In the genomic region with DNA sequence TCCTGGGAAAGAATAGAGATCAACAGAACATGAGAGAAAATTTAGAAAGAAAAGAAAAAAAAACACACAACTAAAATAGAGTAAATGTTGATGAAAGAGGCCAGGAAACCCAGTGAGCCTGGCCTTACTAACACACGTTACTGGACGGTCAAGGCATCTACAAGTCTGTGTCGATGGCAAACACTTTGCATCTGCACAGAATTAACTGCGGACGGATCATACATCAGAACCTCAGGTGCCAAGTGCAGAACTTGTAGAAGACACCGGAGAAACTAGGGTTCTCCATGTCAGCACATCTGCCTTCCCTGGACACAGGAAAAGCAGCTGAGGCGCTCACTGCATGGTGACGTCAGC, we compare ENCODE assay signal across 8 mouse cellular contexts. TPM values are rescaled to one million over a fixed set of nuclear protein-coding genes. Genes with fewer than 3 reads are reported as not detected.
DNase-seq lines count a peak whose midpoint lies in the region; ATAC-seq and TF ChIP-seq lines count a peak whose summit lies in the region.
"Not testable (repeated sequence)": the region's sequence is repeated elsewhere in the genome, so short reads cannot be mapped to it uniquely, and the experiment has no call there.

No protein-coding gene starts in this region.

- not testable (repeated sequence) for TF ChIP-seq EP300 in MEL (IDR thresholded peaks at IDR 0.05; ENCODE audit: low read depth in 1 of 2, low read length in 2 of 2); lung, postnatal 0 days (IDR thresholded peaks at IDR 0.05)

- ATAC-seq in hindbrain, embryonic 16.5 days; neural tube, embryonic 14.5 days (ENCODE audit: low read depth): not testable (repeated sequence)
- peak; percentile 9; the same call in 1 of the 2 replicates for ATAC-seq in lung, postnatal 0 days

- not testable (repeated sequence) for H3K4me1 ChIP-seq in MEL (ENCODE audit: control insufficient read depth in 1 of 2, insufficient read depth in 2 of 2, low read length in 2 of 2); lung, postnatal 0 days (ENCODE audit: insufficient read depth, low read depth, low read length); neural tube, embryonic 14.5 days (ENCODE audit: control insufficient read depth, insufficient read depth, low read length); thymus, adult 2 months (replicated peaks; ENCODE audit: control insufficient read depth, insufficient read depth, low read length)
- H3K4me1 ChIP-seq in hindbrain, embryonic 16.5 days (ENCODE audit: control insufficient read depth, insufficient read depth, low read depth, low read length): peaks cover 14% of the 10 kb centered on the region

- H3K36me3 ChIP-seq in MEL (ENCODE audit: control insufficient read depth in 1 of 2, insufficient read depth in 2 of 2, low read length in 2 of 2): peaks cover 0 to 13% of the 10 kb centered on the region in 2 experiments; a peak in 2 of 4 replicates
- not testable (repeated sequence) for H3K36me3 ChIP-seq in hindbrain, embryonic 16.5 days (ENCODE audit: control insufficient read depth, insufficient read depth, low read length); lung, postnatal 0 days (ENCODE audit: insufficient read depth, low read length); neural tube, embryonic 14.5 days (ENCODE audit: control insufficient read depth, insufficient read depth, low read length); thymus, adult 2 months (ENCODE audit: control insufficient read depth, insufficient read depth, low read length)

- peak overlapping the region; percentile 65 for H3K9ac ChIP-seq in MEL (ENCODE audit: control insufficient read depth, low read depth, low read length, poor library complexity, severe bottlenecking)
- H3K9ac ChIP-seq in hindbrain, embryonic 16.5 days (ENCODE audit: low read depth, low read length): peak overlapping the region; percentile 60
- H3K9ac ChIP-seq in lung, postnatal 0 days (replicated peaks; ENCODE audit: low read depth): peak overlapping the region; percentile 30; the same call in 1 of the 2 replicates
- H3K9ac ChIP-seq in neural tube, embryonic 14.5 days (replicated peaks; ENCODE audit: low read depth, low read length): peak overlapping the region; percentile 44

- not testable (repeated sequence) for TF ChIP-seq CTCF in MEL (IDR thresholded peaks at IDR 0.05 in 2 of 3, conservative IDR thresholded peaks at IDR 0.05 in 1 of 3; ENCODE audit: control insufficient read depth in 1 of 3, insufficient read depth in 1 of 3, low read depth in 2 of 3, low read length in 3 of 3, poor library complexity in 1 of 3, severe bottlenecking in 1 of 3); left cerebral cortex, adult 2 months (IDR thresholded peaks at IDR 0.05); lung, postnatal 0 days (IDR thresholded peaks at IDR 0.05); thymus, adult 2 months (IDR thresholded peaks at IDR 0.05; ENCODE audit: borderline replicate concordance, control insufficient read depth, extremely low read depth, insufficient read depth, low read length, poor library complexity)

- peak overlapping the region; percentile 70 for H3K4me2 ChIP-seq in hindbrain, embryonic 16.5 days (ENCODE audit: low read length)
- H3K4me2 ChIP-seq in lung, postnatal 0 days (replicated peaks; ENCODE audit: low read depth, low read length): peak overlapping the region; percentile 48
- peak overlapping the region; percentile 59 for H3K4me2 ChIP-seq in neural tube, embryonic 14.5 days (ENCODE audit: low read depth, low read length)

- peak; percentile 47 for DNase-seq in MEL (ENCODE audit: low read depth, low spot score)
- peak; percentile 41 for DNase-seq in embryo, embryonic 10.5 days (ENCODE audit: low spot score)
- DNase-seq in gastrocnemius, adult 18-20 months (ENCODE audit: low spot score): peak; percentile 5
- not testable (repeated sequence) for DNase-seq in left cerebral cortex, adult 2 months (ENCODE audit: extremely low spot score in 1 of 2, low spot score in 2 of 2); lung, postnatal 0 days (ENCODE audit: low spot score)
- DNase-seq in thymus, adult 2 months: peak; percentile 15

- not testable (repeated sequence) for TF ChIP-seq POLR2A in MEL (IDR thresholded peaks at IDR 0.05; ENCODE audit: control insufficient read depth in 1 of 2, insufficient read depth in 1 of 2, low read depth in 1 of 2, low read length in 2 of 2, poor library complexity in 1 of 2); thymus, adult 2 months (IDR thresholded peaks at IDR 0.05; ENCODE audit: control insufficient read depth, extremely low read depth, insufficient read depth, low read length, poor library complexity)

- H3K27me3 ChIP-seq in MEL (ENCODE audit: control insufficient read depth in 1 of 2, insufficient read depth in 2 of 2, low read length in 2 of 2); hindbrain, embryonic 16.5 days (replicated peaks; ENCODE audit: control insufficient read depth, insufficient read depth, low read length); lung, postnatal 0 days (replicated peaks; ENCODE audit: insufficient read depth, low read length); neural tube, embryonic 14.5 days (ENCODE audit: control insufficient read depth, insufficient read depth, low read length); thymus, adult 2 months (ENCODE audit: control insufficient read depth, insufficient read depth, low read length): not testable (repeated sequence)

- H3K27ac ChIP-seq in MEL (ENCODE audit: control insufficient read depth, low read depth, low read length): peak overlapping the region; percentile 41
- H3K27ac ChIP-seq in hindbrain, embryonic 16.5 days (ENCODE audit: low read depth, low read length): peak overlapping the region; percentile 51; the same call in 1 of the 2 replicates
- H3K27ac ChIP-seq in left cerebral cortex, adult 2 months: peak overlapping the region; percentile 78
- H3K27ac ChIP-seq in lung, postnatal 0 days (ENCODE audit: low read length): peak overlapping the region; percentile 78
- H3K27ac ChIP-seq in neural tube, embryonic 14.5 days (ENCODE audit: low read depth, low read length): peak overlapping the region; percentile 34
- H3K27ac ChIP-seq in thymus, adult 2 months (ENCODE audit: control insufficient read depth, insufficient read depth, low read length): peak overlapping the region; percentile 23

- not testable (repeated sequence) for H3K9me3 ChIP-seq in MEL (replicated peaks; ENCODE audit: insufficient read depth, low read length); hindbrain, embryonic 16.5 days (ENCODE audit: control insufficient read depth, low read length); lung, postnatal 0 days (ENCODE audit: low read length); neural tube, embryonic 14.5 days (ENCODE audit: control insufficient read depth, low read length)

- H3K79me2 ChIP-seq in MEL (ENCODE audit: control insufficient read depth, insufficient read depth, low read length, poor library complexity): not testable (repeated sequence)

- intact Hi-C loops in left cerebral cortex, adult 2 months (cut with DNase I): loop anchor here (2.0 to 5.0 kb wide), 2 partner anchors 65 to 166 kb away; a partner anchor contains a TSS

- 1% methylated on average over 6 of the region's 8 CpGs for WGBS in hindbrain, embryonic 16.5 days
- under 1% methylated on average over 6 of the region's 8 CpGs for WGBS in lung, postnatal 0 days
- WGBS in neural tube, embryonic 14.5 days: 2% methylated on average over 6 of the region's 8 CpGs
- WGBS in thymus, adult 2 months: under 1% methylated on average over 7 of the region's 8 CpGs

- TF ChIP-seq RAD21 in MEL (IDR thresholded peaks at IDR 0.05; ENCODE audit: low read depth, low read length): not testable (repeated sequence)

- peak overlapping the region; percentile 75 to 78 for H3K4me3 ChIP-seq in MEL (ENCODE audit: control insufficient read depth in 1 of 2, insufficient read depth in 1 of 2, low read depth in 2 of 2, low read length in 2 of 2)
- peak overlapping the region; percentile 52 for H3K4me3 ChIP-seq in hindbrain, embryonic 16.5 days (ENCODE audit: low read length)
- H3K4me3 ChIP-seq in left cerebral cortex, adult 2 months: peak overlapping the region; percentile 49
- peak overlapping the region; percentile 43 for H3K4me3 ChIP-seq in lung, postnatal 0 days (ENCODE audit: low read depth, low read length)
- H3K4me3 ChIP-seq in neural tube, embryonic 14.5 days (ENCODE audit: low read depth, low read length): peak overlapping the region; percentile 38
- peak overlapping the region; percentile 53 for H3K4me3 ChIP-seq in thymus, adult 2 months (ENCODE audit: control insufficient read depth, insufficient read depth, low read length)

TF ChIP-seq in MEL, 35 proteins besides CTCF, POLR2A, EP300 and RAD21:
- TF ChIP-seq NRF1 (IDR thresholded peaks at IDR 0.05; ENCODE audit: insufficient read depth, low read depth, low read length, poor library complexity, severe bottlenecking): peak; percentile 52; the same call in 1 of the 2 replicates

RNA-seq across cellular contexts. Expression of a gene that starts 0.5 kb away (rescaled TPM):
- 1.7 TPM in 2 replicates for total RNA-seq in MEL (2012; rRNA removed)
- polyA plus RNA-seq in MEL (2012; ENCODE audit: insufficient read depth in 1 of 2, insufficient read length in 2 of 2, low read depth in 1 of 2, low replicate concordance in 2 of 2, missing spikeins in 1 of 2): under 1 TPM in 1 of 2 experiments, not detected in 1; 0.71 TPM
- total RNA-seq in gastrocnemius, adult 18-20 months (2021): 1 to 10 TPM; 3.8 to 4.0 TPM
- 10.5 and 12.1 TPM in 2 replicates for polyA plus RNA-seq in hindbrain, embryonic 16.5 days (2015; fragmentation: Nextera tagmentation; extraction: Ambion mirVana)
- total RNA-seq in left cerebral cortex, adult 2 months (2021): 1 to 10 TPM; 5.1 to 6.7 TPM
- polyA plus RNA-seq in lung, postnatal 0 days (2015; fragmentation: Nextera tagmentation; extraction: Ambion mirVana): 10.5 and 11.6 TPM in 2 replicates
- polyA plus RNA-seq in neural tube, embryonic 14.5 days (2014; fragmentation: Nextera tagmentation; extraction: Ambion mirVana): 12.2 TPM in 2 replicates
- 0.27 and 0.36 TPM in 2 replicates for polyA plus RNA-seq in thymus, adult 2 months (2012; rRNA removed)

RNA-seq across cellular contexts. Expression of a gene that starts 13.6 kb away (rescaled TPM):
- 6.0 and 7.4 TPM in 2 replicates for total RNA-seq in MEL (2012; rRNA removed)
- 1 to 10 TPM in 1 of 2 experiments, not detected in 1; 4.2 TPM for polyA plus RNA-seq in MEL (2012; ENCODE audit: insufficient read depth in 1 of 2, insufficient read length in 2 of 2, low read depth in 1 of 2, low replicate concordance in 2 of 2, missing spikeins in 1 of 2)
- 1 to 10 TPM; 4.0 TPM for total RNA-seq in gastrocnemius, adult 18-20 months (2021)
- 12.7 and 14.7 TPM in 2 replicates for polyA plus RNA-seq in hindbrain, embryonic 16.5 days (2015; fragmentation: Nextera tagmentation; extraction: Ambion mirVana)
- total RNA-seq in left cerebral cortex, adult 2 months (2021): 1 to 10 TPM; 6.2 to 6.6 TPM
- 10.9 and 11.1 TPM in 2 replicates for polyA plus RNA-seq in lung, postnatal 0 days (2015; fragmentation: Nextera tagmentation; extraction: Ambion mirVana)
- 16.1 and 17.1 TPM in 2 replicates for polyA plus RNA-seq in neural tube, embryonic 14.5 days (2014; fragmentation: Nextera tagmentation; extraction: Ambion mirVana)
- polyA plus RNA-seq in thymus, adult 2 months (2012; rRNA removed): 1.6 and 1.9 TPM in 2 replicates

Comparison
In these comparisons a context has a peak if more than half of its experiments do, and no peak if none do; other contexts are left out.
1. H3K27ac ChIP-seq: peak in every context shown above with its lines; median percentile 78 in left cerebral cortex, adult 2 months; 78 in lung, postnatal 0 days; 51 in hindbrain, embryonic 16.5 days; 41 in MEL; 34 in neural tube, embryonic 14.5 days; 23 in thymus, adult 2 months.